Mouse (Mus musculus): ENCODE measurements around the gene Alg5. TPM values are rescaled to one million over a fixed set of nuclear protein-coding genes. Genes with fewer than 3 reads are reported as not detected.
A peak's percentile ranks its signal among the peaks of the same experiment; 100 is the strongest.
"Not testable (repeated sequence)": the region's sequence is repeated elsewhere in the genome, so short reads cannot be mapped to it uniquely, and the experiment has no call there.

Alg5 gene
- total RNA-seq, 2 experiments from 2014 or later: 10.0 to 10.5 TPM

- DNase-seq (ENCODE audit: low spot score): peak; percentile 81
- intact Hi-C loops (cut with DNase I): loop anchor here (1.0 to 5.0 kb wide), 3 partner anchors 41 to 328 kb away; partner anchors contain the start of gene Rfxap
These were observed 710 bp upstream of the Alg5 start for GRCm38 (mm10) chr3:54734411-54735246.

GRCm38 (mm10) chr3:54736101-54736927 lies 975 bp downstream of the Alg5 start:
- intact Hi-C loops (cut with DNase I): loop anchor here (5.0 kb wide), 2 partner anchors 71 to 326 kb away; partner anchors contain the start of gene Rfxap
- no peak for DNase-seq (ENCODE audit: low spot score)

- intact Hi-C loops (cut with DNase I): loop anchor here (5.0 kb wide), 2 partner anchors 70 to 325 kb away; partner anchors contain the start of gene Rfxap
- no peak for DNase-seq (ENCODE audit: low spot score)
These were observed 2.0 kb downstream of the Alg5 start for GRCm38 (mm10) chr3:54737317-54737716.

- intact Hi-C loops (cut with DNase I): no loop called here
- DNase-seq (ENCODE audit: low spot score): no peak
These were observed 6.6 kb downstream of the Alg5 start for GRCm38 (mm10) chr3:54741965-54742364.

- DNase-seq (ENCODE audit: low spot score): no peak
These were observed 10.5 kb downstream of the Alg5 start for GRCm38 (mm10) chr3:54745799-54746198.

GRCm38 (mm10) chr3:54753411-54753810 lies 18.1 kb downstream of the Alg5 start:
- no peak for DNase-seq (ENCODE audit: low spot score)
- intact Hi-C loops (cut with DNase I): no loop called here

More at GRCm38 (mm10) chr3:54745799-54746198, 10.5 kb downstream of the Alg5 start:
- intact Hi-C loops (cut with DNase I): no loop called here

- DNase-seq (ENCODE audit: low spot score): peak; percentile 33
- intact Hi-C loops (cut with DNase I): no loop called here
These were observed 20.1 kb downstream of the Alg5 start, which contains the start of gene Smad9 for GRCm38 (mm10) chr3:54755145-54756041. Gene Smad9 (plus strand): TSS chr3:54755582.

- DNase-seq (ENCODE audit: low spot score): no peak
- intact Hi-C loops (cut with DNase I): no loop called here
These were observed 20.7 kb downstream of the Alg5 start for GRCm38 (mm10) chr3:54756058-54756457.

- intact Hi-C loops (cut with DNase I): no loop called here
- no peak for DNase-seq (ENCODE audit: low spot score)
These were observed 22.1 kb downstream of the Alg5 start for GRCm38 (mm10) chr3:54757446-54757845.

- no peak for DNase-seq (ENCODE audit: low spot score)
- intact Hi-C loops (cut with DNase I): no loop called here
These were observed 23.9 kb downstream of the Alg5 start for GRCm38 (mm10) chr3:54759211-54759610.

- DNase-seq (ENCODE audit: low spot score): no peak
- intact Hi-C loops (cut with DNase I): no loop called here
These were observed 25.2 kb downstream of the Alg5 start for GRCm38 (mm10) chr3:54760321-54761115.

GRCm38 (mm10) chr3:54761258-54761657 lies 25.9 kb downstream of the Alg5 start:
- no peak for DNase-seq (ENCODE audit: low spot score)
- intact Hi-C loops (cut with DNase I): no loop called here

GRCm38 (mm10) chr3:54764418-54764817 lies 29.1 kb downstream of the Alg5 start:
- intact Hi-C loops (cut with DNase I): no loop called here
- no peak for DNase-seq (ENCODE audit: low spot score)

GRCm38 (mm10) chr3:54765521-54765920 lies 30.2 kb downstream of the Alg5 start:
- not testable (repeated sequence) for DNase-seq (ENCODE audit: low spot score)

GRCm38 (mm10) chr3:54766034-54766433 lies 30.7 kb downstream of the Alg5 start:
- DNase-seq (ENCODE audit: low spot score): no peak
- intact Hi-C loops (cut with DNase I): no loop called here

More at GRCm38 (mm10) chr3:54765521-54765920, 30.2 kb downstream of the Alg5 start:
- intact Hi-C loops (cut with DNase I): not testable (repeated sequence)

GRCm38 (mm10) chr3:54766811-54767210 lies 31.5 kb downstream of the Alg5 start:
- intact Hi-C loops (cut with DNase I): no loop called here
- no peak for DNase-seq (ENCODE audit: low spot score)

GRCm38 (mm10) chr3:54768592-54768991 lies 33.3 kb downstream of the Alg5 start:
- intact Hi-C loops (cut with DNase I): no loop called here
- DNase-seq (ENCODE audit: low spot score): no peak

- intact Hi-C loops (cut with DNase I): no loop called here
- no peak for DNase-seq (ENCODE audit: low spot score)
These were observed 34.3 kb downstream of the Alg5 start for GRCm38 (mm10) chr3:54769349-54770275.

Data from heart, postnatal 25 days (tissue).